Mouse (Mus musculus): ENCODE data around the gene Wdr59.

GRCm38 (mm10) chr8:111550002-111550870 is 28.3 kb upstream of the Wdr59 start:
- TF ChIP-seq CTCF (IDR thresholded peaks at IDR 0.05; ENCODE audit: low read depth, low read length) (no peak), POLR2A (IDR thresholded peaks at IDR 0.05; ENCODE audit: borderline replicate concordance, low read depth, low read length) (no peak)

Measured in bone marrow macrophage, adult 2 months (primary cell).